Mouse (Mus musculus) fat pad, adult 2 months (tissue): ENCODE data around the gene Lingo3.
"Not testable (repeated sequence)": the region's sequence is repeated elsewhere in the genome, so short reads cannot be mapped to it uniquely, and the experiment has no call there.

Experiments used
- DNase-seq: peaks from one replicate; pipeline ENCODE4 v3.0.0-alpha.2; 2011; ENCODE audit warnings: low read depth, low spot score; ENCODE audit errors: extremely low read depth

Gene Lingo3

DNA sequence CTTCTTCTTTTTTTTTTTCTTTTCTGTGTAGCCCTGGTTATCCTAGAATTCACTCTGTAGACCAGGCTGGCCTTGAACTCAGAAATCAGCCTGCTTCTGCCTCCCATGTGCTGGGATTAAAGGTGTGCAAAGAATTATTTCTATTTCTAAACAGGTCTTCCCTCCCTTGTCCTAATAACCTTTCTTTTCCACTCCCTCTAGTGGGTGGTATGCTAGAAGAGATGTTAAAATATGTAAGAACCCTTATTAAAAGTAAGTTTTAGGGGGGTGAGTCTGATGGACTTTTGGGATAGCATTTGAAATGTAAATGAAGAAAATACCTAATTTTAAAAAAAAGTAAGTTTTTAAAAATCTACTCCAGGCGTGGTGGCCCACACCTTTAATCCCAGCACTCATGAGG lies 20.5 kb downstream of the Lingo3 start:
- no peak for DNase-seq

DNA sequence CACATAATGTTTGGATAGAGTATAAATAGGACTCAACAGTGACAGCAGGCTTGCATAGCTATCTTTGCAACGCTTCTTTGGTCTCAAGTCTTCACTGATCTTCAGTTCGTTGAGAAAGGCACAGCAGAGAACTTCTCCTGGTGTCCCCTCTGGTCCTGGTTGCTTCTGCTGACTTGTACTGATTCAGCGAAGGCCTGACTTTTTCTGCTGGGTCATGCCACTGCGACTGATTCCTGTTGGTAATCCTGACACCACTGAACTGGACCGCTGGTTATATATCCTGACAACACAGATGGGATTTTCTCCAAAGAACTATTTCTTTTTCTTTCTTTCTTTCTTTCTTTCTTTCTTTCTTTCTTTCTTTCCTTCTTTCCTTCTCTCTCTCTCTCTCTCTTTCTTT lies 21.3 kb downstream of the Lingo3 start:
- no peak for DNase-seq

- no peak for DNase-seq
Observed at GRCm38 (mm10) chr10:80821991-80822390, 21.8 kb downstream of the Lingo3 start.

DNA sequence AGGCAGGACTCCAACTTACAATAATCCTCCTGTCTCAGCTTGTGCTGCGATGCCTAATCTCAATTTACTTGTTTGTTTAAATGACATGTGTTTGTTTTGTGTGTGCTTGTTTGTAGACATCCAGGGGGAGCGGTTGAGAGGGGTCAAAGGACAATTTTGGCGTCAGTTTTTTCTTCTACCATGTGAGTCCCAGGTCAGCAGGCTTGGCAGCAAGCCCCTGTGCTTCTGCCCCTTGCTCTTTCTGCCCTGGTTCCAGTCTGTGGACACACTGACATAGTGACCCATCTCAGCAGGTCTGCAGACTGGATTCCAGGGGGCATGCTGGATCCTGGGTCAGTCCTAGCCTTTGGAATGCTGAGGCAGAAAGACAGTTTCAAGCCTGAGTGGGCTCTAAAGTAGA lies 24.4 kb downstream of the Lingo3 start:
- DNase-seq: no peak

- no peak for DNase-seq
Observed at GRCm38 (mm10) chr10:80818599-80819281, 25.1 kb downstream of the Lingo3 start.

DNA sequence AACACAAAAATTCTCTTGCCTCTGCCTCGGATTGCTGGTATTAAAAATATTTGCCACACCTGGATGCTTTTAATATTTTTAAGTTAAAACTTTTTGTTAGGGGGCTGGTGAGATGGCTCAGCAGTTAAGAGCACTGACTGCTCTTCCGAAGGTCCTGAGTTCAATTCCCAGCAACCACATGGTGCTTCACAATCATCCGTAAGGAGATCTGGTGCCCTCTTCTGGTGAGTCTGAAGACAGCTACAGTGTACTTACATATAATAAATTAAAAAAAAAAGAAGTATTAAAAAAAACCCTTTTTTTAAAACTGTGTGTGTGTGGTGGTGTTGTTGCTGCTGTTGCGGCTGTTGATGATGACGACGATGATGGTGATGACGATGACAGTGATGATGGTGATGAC lies 25.9 kb downstream of the Lingo3 start:
- not testable (repeated sequence) for DNase-seq

DNA sequence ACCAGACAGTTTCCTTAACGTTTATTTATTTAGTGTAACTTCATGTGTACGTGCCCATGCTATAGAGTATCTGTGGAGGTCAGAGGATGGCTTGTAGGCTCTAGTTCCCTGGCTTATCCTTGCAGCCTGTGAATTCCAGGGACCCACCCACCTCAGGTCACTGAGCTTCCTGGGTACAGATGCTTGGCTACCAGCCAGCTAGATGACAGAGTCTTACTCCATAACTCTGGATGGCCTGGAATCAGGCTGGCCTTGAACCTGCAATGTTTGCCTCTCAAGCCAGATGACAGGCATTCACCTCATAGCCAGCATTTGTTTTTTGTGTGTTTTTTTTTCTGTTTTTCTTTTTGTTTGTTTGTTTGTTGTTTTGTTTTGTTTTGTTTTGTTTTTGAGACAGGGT lies 26.7 kb downstream of the Lingo3 start:
- DNase-seq: no peak

DNA sequence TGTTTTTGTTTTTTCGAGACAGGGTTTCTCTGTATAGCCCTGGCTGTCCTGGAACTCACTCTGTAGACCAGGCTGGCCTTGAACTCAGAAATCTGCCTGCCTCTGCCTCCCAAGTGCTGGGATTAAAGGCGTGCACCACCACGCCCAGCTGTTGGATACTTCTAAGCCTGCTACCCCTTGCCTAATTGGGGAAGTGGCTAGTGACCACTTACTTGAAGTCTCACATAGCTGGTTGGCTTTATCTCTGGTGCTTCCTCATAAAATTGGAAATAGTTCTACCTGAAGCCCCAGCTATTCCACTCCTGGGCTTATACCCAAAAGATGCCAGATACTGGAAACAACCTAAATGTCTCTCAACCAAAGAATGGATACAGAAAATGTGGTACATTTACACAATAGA lies 27.5 kb downstream of the Lingo3 start:
- not testable (repeated sequence) for DNase-seq

- no peak for DNase-seq
Observed at GRCm38 (mm10) chr10:80814800-80815199, 29.0 kb downstream of the Lingo3 start.

DNA sequence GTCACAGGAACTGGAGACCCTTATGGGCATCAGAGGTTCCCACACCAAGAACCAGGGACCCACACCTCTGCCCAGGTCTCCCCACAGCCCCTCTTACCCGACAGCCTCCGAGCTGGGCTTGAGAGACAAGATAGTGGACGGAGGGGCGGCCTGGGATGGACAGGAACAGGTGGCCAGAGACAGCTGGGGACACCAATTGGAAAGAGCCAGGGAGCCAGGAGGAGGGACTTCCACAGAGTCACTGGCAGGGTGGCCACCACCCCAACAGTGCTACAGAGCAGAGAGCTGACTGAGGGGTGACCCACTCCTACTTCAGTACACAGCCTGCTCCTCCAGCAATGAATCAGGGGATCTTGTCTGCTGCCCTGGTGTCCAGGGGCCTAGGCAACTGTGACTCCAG lies 30.5 kb downstream of the Lingo3 start, which contains the start of gene Jsrp1:
TSS of gene Jsrp1 (minus strand) at position 133 of the 400 bp plus-strand sequence.
- DNase-seq: no peak

DNA sequence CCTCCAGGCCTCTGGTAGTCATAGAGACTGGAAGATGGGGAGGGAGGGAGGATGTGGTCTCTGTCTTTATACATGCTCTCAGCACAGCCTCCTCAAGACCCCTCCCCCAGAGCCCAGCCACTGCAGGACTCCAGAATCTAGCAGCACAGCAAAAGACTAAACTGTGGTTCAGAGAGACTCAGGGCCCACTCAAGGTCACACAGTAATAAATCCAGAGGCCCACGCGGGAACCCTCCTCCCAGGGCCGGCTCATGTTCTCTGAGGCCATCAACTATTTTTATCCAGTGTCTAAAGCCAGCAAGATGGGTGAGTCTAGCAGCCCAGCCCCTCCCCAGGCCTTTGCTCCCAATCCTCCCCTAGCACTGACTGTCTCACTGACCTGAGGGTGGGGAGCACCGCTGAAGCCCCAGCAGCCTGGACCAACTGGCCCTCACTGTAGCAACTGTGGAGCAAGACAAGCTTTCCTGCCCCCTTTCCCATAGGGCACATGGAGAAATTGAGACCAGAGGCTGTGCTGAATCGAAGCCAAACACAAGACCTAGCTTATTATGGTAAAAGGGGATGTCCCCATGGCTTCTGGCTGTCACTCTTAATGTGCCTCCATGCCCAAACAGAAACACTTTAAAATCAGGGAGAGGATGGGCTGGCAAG lies 31.3 kb downstream of the Lingo3 start:
- DNase-seq: no peak

- no peak for DNase-seq
Observed at GRCm38 (mm10) chr10:80810084-80810483, 33.8 kb downstream of the Lingo3 start.

DNA sequence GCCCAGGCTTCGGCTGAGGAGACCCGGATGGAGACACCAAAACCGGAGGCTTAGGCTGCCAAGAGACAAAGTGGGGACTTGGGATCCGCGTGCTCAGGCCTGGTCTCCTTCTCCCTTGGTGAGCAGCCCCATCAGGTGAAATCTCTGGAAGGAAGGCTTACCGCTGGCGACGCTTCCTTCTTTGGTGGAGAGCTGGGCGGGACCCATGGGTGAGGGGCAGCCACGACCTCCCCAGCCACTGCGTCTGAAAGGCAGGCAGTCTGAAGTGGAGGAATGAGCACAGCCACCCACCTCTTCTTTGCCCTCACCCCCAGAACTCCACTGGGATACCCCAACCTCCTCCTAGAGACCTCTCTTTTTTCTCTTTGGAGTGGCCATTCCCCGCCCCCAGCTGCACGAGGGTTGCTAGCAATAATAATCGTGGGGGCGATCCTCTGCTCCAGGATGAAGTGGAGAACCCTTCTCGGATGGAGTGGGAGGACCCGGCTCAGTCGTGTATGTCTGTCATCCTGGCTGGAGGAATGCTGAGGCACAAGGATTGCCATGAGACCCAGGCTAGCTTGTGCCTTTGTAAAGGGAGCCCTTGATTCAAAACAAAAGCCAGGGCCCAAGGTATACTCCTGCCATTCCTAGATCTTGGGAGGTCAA lies 34.7 kb downstream of the Lingo3 start:
- DNase-seq: no peak

DNA sequence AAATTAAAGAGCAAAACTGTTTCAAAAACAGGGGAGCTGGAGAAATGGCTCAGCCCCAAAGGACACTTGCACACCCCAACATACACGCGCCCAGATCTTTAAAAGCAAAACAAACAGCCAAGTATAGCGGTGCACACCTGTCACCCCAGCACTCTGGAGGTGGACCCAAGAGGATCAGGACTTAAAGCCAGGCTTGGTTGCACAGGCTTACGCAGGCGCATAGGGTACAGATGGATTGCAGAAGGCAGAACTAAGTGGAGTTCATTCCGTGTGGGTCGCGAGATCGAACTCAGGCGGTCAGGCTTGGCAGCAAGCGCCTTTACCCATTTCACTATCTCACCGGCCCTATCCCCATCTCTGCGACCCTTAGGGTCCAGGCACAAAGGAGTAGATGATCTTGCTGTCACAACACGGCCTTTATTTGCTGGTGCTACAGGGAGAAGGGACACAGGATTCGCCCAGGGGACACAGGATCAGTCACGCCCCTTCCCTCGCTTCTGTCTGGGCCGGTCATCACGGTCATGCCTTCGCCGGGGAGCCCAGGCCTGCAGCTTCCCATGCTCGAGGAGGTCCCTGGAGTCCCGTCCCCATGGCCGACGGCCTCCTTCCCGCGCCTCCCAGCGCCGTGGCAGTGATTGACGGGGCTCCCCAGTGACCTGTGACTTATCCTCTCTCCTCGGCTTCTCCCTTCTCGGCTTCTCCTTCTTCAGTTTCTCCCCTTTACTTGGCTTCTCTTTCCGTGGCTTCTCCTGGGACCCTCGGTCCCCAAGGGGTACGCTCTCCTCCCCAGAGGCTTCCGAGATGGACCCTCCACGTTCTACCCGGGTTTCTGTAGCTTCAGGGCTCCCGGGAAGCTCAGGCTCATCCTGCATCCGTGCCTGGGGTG lies 35.5 kb downstream of the Lingo3 start:
- no peak for DNase-seq

DNA sequence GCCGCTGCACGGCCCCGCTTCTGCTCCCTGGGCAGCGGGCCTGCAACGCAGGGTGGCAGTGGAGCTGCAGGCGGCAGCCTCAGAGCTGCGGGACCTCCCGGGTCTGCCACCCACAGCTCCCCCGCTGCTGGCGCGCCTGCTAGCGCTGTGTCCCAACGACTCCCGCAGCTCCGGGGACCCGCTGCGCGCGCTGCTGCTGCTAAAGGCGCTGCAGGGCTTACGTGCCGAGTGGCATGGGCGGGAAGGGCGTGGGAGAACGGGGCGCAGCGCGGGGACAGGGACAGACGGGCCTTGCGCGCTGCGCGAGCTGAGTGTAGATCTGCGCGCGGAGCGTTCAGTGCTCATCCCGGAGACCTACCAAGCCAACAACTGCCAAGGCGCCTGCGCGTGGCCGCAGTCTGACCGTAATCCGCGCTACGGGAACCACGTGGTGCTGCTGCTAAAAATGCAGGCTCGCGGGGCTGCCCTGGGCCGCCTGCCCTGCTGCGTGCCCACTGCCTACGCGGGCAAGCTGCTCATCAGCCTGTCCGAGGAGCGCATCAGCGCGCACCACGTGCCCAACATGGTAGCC lies 36.7 kb downstream of the Lingo3 start:
- no peak for DNase-seq

DNA sequence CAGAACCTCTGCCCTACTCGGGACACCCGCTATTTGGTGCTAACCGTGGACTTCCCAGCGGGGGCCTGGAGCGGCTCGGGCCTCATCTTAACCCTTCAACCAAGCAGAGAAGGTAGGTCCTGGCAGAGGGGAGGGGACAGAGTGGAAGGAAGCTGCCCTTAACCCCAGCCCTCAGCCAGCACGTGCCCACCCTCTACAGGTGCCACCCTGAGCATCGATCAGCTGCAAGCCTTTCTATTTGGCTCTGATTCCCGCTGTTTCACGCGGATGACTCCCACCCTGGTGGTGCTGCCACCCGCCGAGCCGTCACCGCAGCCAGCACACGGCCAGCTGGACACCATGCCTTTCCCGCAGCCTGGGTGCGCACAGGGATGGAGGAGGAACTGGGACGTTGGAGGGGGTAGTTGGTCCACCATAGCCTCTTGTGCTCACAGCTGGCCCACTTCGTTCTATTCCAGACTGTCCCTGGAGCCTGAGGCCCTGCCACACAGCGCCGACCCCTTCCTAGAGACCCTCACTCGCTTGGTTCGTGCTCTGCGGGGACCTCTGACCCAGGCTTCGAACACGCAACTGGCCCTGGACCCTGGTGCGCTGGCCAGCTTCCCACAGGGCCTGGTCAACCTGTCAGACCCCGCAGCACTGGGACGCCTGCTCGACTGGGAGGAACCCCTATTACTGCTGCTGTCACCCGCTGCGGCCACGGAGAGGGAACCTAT lies 37.3 kb downstream of the Lingo3 start:
- no peak for DNase-seq

- no peak for DNase-seq
Observed at GRCm38 (mm10) chr10:80805925-80806324, 37.9 kb downstream of the Lingo3 start.

DNA sequence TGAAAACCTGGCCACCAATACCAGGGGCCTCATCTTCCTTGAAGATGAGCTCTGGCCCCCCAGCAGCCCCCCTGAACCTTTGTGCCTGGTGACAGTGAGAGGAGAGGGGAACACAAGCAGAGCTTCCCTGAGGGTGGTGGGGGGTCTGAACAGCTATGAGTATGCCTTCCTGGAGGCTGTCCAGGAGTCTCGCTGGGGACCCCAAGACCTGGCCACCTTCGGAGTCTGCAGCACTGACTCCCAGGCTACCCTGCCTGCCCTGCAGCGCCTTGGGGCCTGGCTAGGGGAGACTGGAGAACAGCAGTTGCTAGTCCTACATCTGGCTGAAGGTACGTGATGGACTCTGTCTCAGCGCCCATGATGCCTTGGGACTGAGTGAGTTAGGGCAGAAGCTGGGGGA lies 38.5 kb downstream of the Lingo3 start:
- no peak for DNase-seq

DNA sequence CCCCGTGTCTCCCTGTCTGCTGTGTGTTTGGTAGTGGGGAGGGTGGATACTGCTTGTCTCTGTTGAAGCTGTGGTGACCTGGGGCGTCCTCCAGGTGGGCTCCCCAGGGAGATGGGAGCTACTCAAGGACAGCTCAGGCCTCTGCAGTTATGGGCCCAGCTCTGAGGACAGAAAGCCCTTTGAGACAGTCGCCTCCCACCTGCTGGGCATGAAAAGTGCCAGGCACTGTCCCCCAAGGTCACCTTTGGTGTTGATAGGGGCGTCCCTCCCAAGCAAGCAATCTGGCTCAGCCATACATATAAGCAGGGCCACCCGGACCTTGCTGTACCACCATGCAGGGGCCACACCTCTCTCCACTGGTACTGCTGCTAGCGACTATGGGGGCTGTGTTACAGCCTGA lies 38.9 kb downstream of the Lingo3 start, which contains the start of gene Amh:
TSS of gene Amh (plus strand) at position 328 of the 400 bp plus-strand sequence.
- no peak for DNase-seq

DNA sequence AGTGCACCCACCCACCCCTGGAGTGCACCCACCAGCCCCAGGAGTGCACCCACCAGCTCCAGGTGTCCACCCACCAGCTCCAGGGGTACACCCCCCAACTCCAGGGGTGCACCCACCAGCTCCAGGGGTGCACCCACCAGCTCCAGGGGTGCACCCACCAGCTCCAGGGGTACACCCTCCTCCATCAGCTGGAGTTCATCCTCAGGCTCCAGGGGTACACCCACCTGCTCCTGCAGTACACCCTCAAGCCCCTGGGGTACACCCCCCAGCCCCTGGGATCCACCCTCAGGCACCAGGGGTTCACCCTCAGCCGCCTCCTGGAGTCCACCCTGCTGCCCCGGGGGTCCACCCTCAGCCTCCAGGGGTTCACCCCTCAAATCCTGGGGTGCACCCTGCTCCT lies 39.5 kb downstream of the Lingo3 start:
- no peak for DNase-seq
